Mouse (Mus musculus): ENCODE data around the gene Adcy1. TPM values are rescaled to one million over a fixed set of nuclear protein-coding genes. Genes with fewer than 3 reads are reported as not detected.

The Adcy1 gene
- total RNA-seq, 1 experiment, result 5.5 TPM

GRCm38 (mm10) chr11:7109131-7109530 is 45.8 kb downstream of the Adcy1 start:
- H3K36me3 ChIP-seq (ENCODE audit: control insufficient read depth, insufficient read depth, low read length, poor library complexity, severe bottlenecking), result no peaks in the 10 kb centered on the region
- no peaks in the 10 kb centered on the region for H3K4me1 ChIP-seq (ENCODE audit: control insufficient read depth in 2 of 2, insufficient read depth in 2 of 2, low read length in 2 of 2, poor library complexity in 1 of 2)
- no peak for TF ChIP-seq MAFK (IDR thresholded peaks at IDR 0.05; ENCODE audit: insufficient read depth, low read depth, low read length)
- TF ChIP-seq ZNF384 (IDR thresholded peaks at IDR 0.05; ENCODE audit: low read depth, low read length), result no peak
- TF ChIP-seq HCFC1 (IDR thresholded peaks at IDR 0.05; ENCODE audit: borderline replicate concordance, insufficient read depth, low read length), result no peak
- TF ChIP-seq CHD2 (IDR thresholded peaks at IDR 0.05; ENCODE audit: low read depth, low read length), result no peak
- no peak for TF ChIP-seq ZC3H11A (IDR thresholded peaks at IDR 0.05; ENCODE audit: borderline replicate concordance, low read depth, low read length)
- no peak overlapping the region for H3K27ac ChIP-seq (ENCODE audit: insufficient read depth, low read depth, low read length, poor library complexity, severe bottlenecking)
- in situ Hi-C loops (cut with MboI; ENCODE audit: low sequenced_read_pairs in 2 of 2, unreplicated experiment in 2 of 2), result no loop called here
- no peak for DNase-seq (ENCODE audit: low read depth, low spot score)
- 0 out of 2 replicates have a peak, but pooled peaks cover 5% of the 10 kb centered on the region for H3K9me3 ChIP-seq (ENCODE audit: control insufficient read depth, insufficient read depth, low read depth, low read length)
- no peak overlapping the region for H3K4me3 ChIP-seq (ENCODE audit: insufficient read depth in 1 of 2, low read depth in 1 of 2, low read length in 2 of 2, poor library complexity in 1 of 2, severe bottlenecking in 1 of 2)
- H3K9ac ChIP-seq (ENCODE audit: insufficient read depth, low read depth, low read length, poor library complexity, severe bottlenecking), result no peak overlapping the region

- no peaks in the 10 kb centered on the region for H3K36me3 ChIP-seq (ENCODE audit: control insufficient read depth, insufficient read depth, low read length, poor library complexity, severe bottlenecking)
- in situ Hi-C loops (cut with MboI; ENCODE audit: low sequenced_read_pairs in 2 of 2, unreplicated experiment in 2 of 2), result no loop called here
- no peaks in the 10 kb centered on the region for H3K9me3 ChIP-seq (ENCODE audit: control insufficient read depth, insufficient read depth, low read depth, low read length)
- H3K4me1 ChIP-seq (ENCODE audit: control insufficient read depth in 2 of 2, insufficient read depth in 2 of 2, low read length in 2 of 2, poor library complexity in 1 of 2), result no peaks in the 10 kb centered on the region
- H3K9ac ChIP-seq (ENCODE audit: insufficient read depth, low read depth, low read length, poor library complexity, severe bottlenecking), result no peak overlapping the region
- no peak overlapping the region for H3K4me3 ChIP-seq (ENCODE audit: insufficient read depth in 1 of 2, low read depth in 1 of 2, low read length in 2 of 2, poor library complexity in 1 of 2, severe bottlenecking in 1 of 2)
- TF ChIP-seq CHD2 (IDR thresholded peaks at IDR 0.05; ENCODE audit: low read depth, low read length), result no peak
- TF ChIP-seq ZNF384 (IDR thresholded peaks at IDR 0.05; ENCODE audit: low read depth, low read length), result no peak
- no peak for TF ChIP-seq ZC3H11A (IDR thresholded peaks at IDR 0.05; ENCODE audit: borderline replicate concordance, low read depth, low read length)
- no peak for TF ChIP-seq MAFK (IDR thresholded peaks at IDR 0.05; ENCODE audit: insufficient read depth, low read depth, low read length)
- TF ChIP-seq HCFC1 (IDR thresholded peaks at IDR 0.05; ENCODE audit: borderline replicate concordance, insufficient read depth, low read length), result no peak
- no peak for DNase-seq (ENCODE audit: low read depth, low spot score)
- no peak overlapping the region for H3K27ac ChIP-seq (ENCODE audit: insufficient read depth, low read depth, low read length, poor library complexity, severe bottlenecking)
Observed at GRCm38 (mm10) chr11:7113046-7113445, 49.8 kb downstream of the Adcy1 start.

DNA sequence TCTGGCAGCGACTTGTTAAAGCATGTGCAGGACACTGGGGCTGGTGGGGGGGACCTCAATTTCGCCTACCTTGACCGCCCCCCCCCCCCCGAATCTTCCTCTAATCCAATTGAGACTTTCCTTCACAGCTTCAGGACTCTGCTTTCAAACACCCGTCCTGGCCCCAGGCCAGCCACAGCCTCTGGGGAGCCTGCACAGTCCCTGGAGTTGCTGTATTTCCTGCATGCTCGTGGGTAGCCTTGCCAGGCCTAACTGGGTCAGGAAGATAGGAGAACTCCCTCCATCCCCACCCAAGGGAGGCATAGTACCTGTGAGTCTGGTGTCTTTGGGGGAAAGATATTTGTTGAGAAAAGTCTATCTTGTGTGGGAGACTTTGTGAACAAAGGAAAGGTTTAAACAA is 50.4 kb downstream of the Adcy1 start:
- in situ Hi-C loops (cut with MboI; ENCODE audit: low sequenced_read_pairs in 2 of 2, unreplicated experiment in 2 of 2), result no loop called here
- Histone ChIP-seq H3K4me1 (ENCODE audit: control insufficient read depth in 2 of 2, insufficient read depth in 2 of 2, low read length in 2 of 2, poor library complexity in 1 of 2) (no peaks in the 10 kb centered on the region), H3K27ac (ENCODE audit: insufficient read depth, low read depth, low read length, poor library complexity, severe bottlenecking) (no peak overlapping the region), H3K9ac (ENCODE audit: insufficient read depth, low read depth, low read length, poor library complexity, severe bottlenecking) (no peak overlapping the region), H3K4me3 (ENCODE audit: insufficient read depth in 1 of 2, low read depth in 1 of 2, low read length in 2 of 2, poor library complexity in 1 of 2, severe bottlenecking in 1 of 2) (no peak overlapping the region), H3K9me3 (ENCODE audit: control insufficient read depth, insufficient read depth, low read depth, low read length) (no peaks in the 10 kb centered on the region), H3K36me3 (ENCODE audit: control insufficient read depth, insufficient read depth, low read length, poor library complexity, severe bottlenecking) (no peaks in the 10 kb centered on the region)
- no peak for DNase-seq (ENCODE audit: low read depth, low spot score)
- TF ChIP-seq HCFC1 (IDR thresholded peaks at IDR 0.05; ENCODE audit: borderline replicate concordance, insufficient read depth, low read length), result no peak
- TF ChIP-seq ZNF384 (IDR thresholded peaks at IDR 0.05; ENCODE audit: low read depth, low read length), result no peak
- TF ChIP-seq ZC3H11A (IDR thresholded peaks at IDR 0.05; ENCODE audit: borderline replicate concordance, low read depth, low read length), result no peak
- TF ChIP-seq MAFK (IDR thresholded peaks at IDR 0.05; ENCODE audit: insufficient read depth, low read depth, low read length), result no peak
- no peak for TF ChIP-seq CHD2 (IDR thresholded peaks at IDR 0.05; ENCODE audit: low read depth, low read length)

DNA sequence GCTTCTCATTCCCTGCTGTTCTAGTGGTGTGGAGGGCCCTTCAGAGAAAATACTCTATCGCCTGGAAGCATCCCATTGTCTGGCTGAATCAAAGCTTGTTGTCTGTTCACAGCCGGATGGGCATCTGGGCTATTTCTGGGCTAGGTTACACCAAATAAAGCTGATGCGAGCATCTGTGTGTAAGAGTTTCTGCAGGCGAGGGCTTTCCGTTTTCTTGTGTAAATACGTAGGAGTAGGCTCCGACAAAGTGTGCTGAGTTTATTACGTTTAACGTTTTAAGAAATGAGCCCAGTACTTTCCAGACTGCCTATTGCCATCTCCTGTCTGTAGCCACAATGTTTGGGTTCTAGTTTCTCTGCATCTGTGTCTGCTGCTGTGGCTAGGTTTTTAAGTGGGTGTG is 51.0 kb downstream of the Adcy1 start:
- in situ Hi-C loops (cut with MboI; ENCODE audit: low sequenced_read_pairs in 2 of 2, unreplicated experiment in 2 of 2), result no loop called here
- DNase-seq (ENCODE audit: low read depth, low spot score), result no peak
- H3K4me1 ChIP-seq (ENCODE audit: control insufficient read depth in 2 of 2, insufficient read depth in 2 of 2, low read length in 2 of 2, poor library complexity in 1 of 2), result no peaks in the 10 kb centered on the region
- H3K4me3 ChIP-seq (ENCODE audit: insufficient read depth in 1 of 2, low read depth in 1 of 2, low read length in 2 of 2, poor library complexity in 1 of 2, severe bottlenecking in 1 of 2), result no peak overlapping the region
- H3K9me3 ChIP-seq (ENCODE audit: control insufficient read depth, insufficient read depth, low read depth, low read length), result no peaks in the 10 kb centered on the region
- H3K9ac ChIP-seq (ENCODE audit: insufficient read depth, low read depth, low read length, poor library complexity, severe bottlenecking), result no peak overlapping the region
- no peak overlapping the region for H3K27ac ChIP-seq (ENCODE audit: insufficient read depth, low read depth, low read length, poor library complexity, severe bottlenecking)
- TF ChIP-seq CHD2 (IDR thresholded peaks at IDR 0.05; ENCODE audit: low read depth, low read length) (no peak), ZC3H11A (IDR thresholded peaks at IDR 0.05; ENCODE audit: borderline replicate concordance, low read depth, low read length) (no peak), MAFK (IDR thresholded peaks at IDR 0.05; ENCODE audit: insufficient read depth, low read depth, low read length) (no peak), ZNF384 (IDR thresholded peaks at IDR 0.05; ENCODE audit: low read depth, low read length) (no peak), HCFC1 (IDR thresholded peaks at IDR 0.05; ENCODE audit: borderline replicate concordance, insufficient read depth, low read length) (no peak)
- H3K36me3 ChIP-seq (ENCODE audit: control insufficient read depth, insufficient read depth, low read length, poor library complexity, severe bottlenecking), result no peaks in the 10 kb centered on the region

- H3K9me3 ChIP-seq (ENCODE audit: control insufficient read depth, insufficient read depth, low read depth, low read length), result no peaks in the 10 kb centered on the region
- H3K4me3 ChIP-seq (ENCODE audit: insufficient read depth in 1 of 2, low read depth in 1 of 2, low read length in 2 of 2, poor library complexity in 1 of 2, severe bottlenecking in 1 of 2), result no peak overlapping the region
- H3K9ac ChIP-seq (ENCODE audit: insufficient read depth, low read depth, low read length, poor library complexity, severe bottlenecking), result no peak overlapping the region
- DNase-seq (ENCODE audit: low read depth, low spot score), result no peak
- no peaks in the 10 kb centered on the region for H3K4me1 ChIP-seq (ENCODE audit: control insufficient read depth in 2 of 2, insufficient read depth in 2 of 2, low read length in 2 of 2, poor library complexity in 1 of 2)
- TF ChIP-seq CHD2 (IDR thresholded peaks at IDR 0.05; ENCODE audit: low read depth, low read length) (no peak), ZNF384 (IDR thresholded peaks at IDR 0.05; ENCODE audit: low read depth, low read length) (no peak), ZC3H11A (IDR thresholded peaks at IDR 0.05; ENCODE audit: borderline replicate concordance, low read depth, low read length) (no peak), MAFK (IDR thresholded peaks at IDR 0.05; ENCODE audit: insufficient read depth, low read depth, low read length) (no peak), HCFC1 (IDR thresholded peaks at IDR 0.05; ENCODE audit: borderline replicate concordance, insufficient read depth, low read length) (no peak)
- in situ Hi-C loops (cut with MboI; ENCODE audit: low sequenced_read_pairs in 2 of 2, unreplicated experiment in 2 of 2), result no loop called here
- H3K36me3 ChIP-seq (ENCODE audit: control insufficient read depth, insufficient read depth, low read length, poor library complexity, severe bottlenecking), result no peaks in the 10 kb centered on the region
- H3K27ac ChIP-seq (ENCODE audit: insufficient read depth, low read depth, low read length, poor library complexity, severe bottlenecking), result no peak overlapping the region
Observed at GRCm38 (mm10) chr11:7116647-7117046, 53.4 kb downstream of the Adcy1 start.

All from ES-E14 (cell line).